Mouse (Mus musculus): ENCODE results near the gene Tomm40l.
"Not testable (repeated sequence)": the region's sequence is repeated elsewhere in the genome, so short reads cannot be mapped to it uniquely, and the experiment has no call there.

The Tomm40l gene

GRCm38 (mm10) chr1:171250680-171251593 lies 28.6 kb upstream of the Tomm40l start, which contains the start of gene Ndufs2:
Gene Ndufs2, minus strand, starts transcription at chr1:171251388.
- peak; percentile 54 for DNase-seq (ENCODE audit: low spot score)

GRCm38 (mm10) chr1:171249913-171250600 lies 27.7 kb upstream of the Tomm40l start, which contains the start of gene Adamts4:
Gene Adamts4, plus strand, starts transcription at chr1:171250421.
- peak; percentile 86 for DNase-seq (ENCODE audit: low spot score)

GRCm38 (mm10) chr1:171248386-171249226 lies 26.3 kb upstream of the Tomm40l start:
- peak; percentile 44 for DNase-seq (ENCODE audit: low spot score)

GRCm38 (mm10) chr1:171247916-171248315 lies 25.6 kb upstream of the Tomm40l start:
- peak; percentile 18 for DNase-seq (ENCODE audit: low spot score)

GRCm38 (mm10) chr1:171247453-171247841 lies 25.1 kb upstream of the Tomm40l start:
- DNase-seq (ENCODE audit: low spot score): peak; percentile 67

GRCm38 (mm10) chr1:171246709-171247452 lies 24.6 kb upstream of the Tomm40l start:
- peak; percentile 99 for DNase-seq (ENCODE audit: low spot score)

GRCm38 (mm10) chr1:171245353-171245752 lies 23.0 kb upstream of the Tomm40l start:
- DNase-seq (ENCODE audit: low spot score): no peak

GRCm38 (mm10) chr1:171241952-171242351 lies 19.6 kb upstream of the Tomm40l start:
- DNase-seq (ENCODE audit: low spot score): not testable (repeated sequence)

GRCm38 (mm10) chr1:171240911-171241310 lies 18.6 kb upstream of the Tomm40l start:
- DNase-seq (ENCODE audit: low spot score): no peak

- no peak for DNase-seq (ENCODE audit: low spot score)
Measured at GRCm38 (mm10) chr1:171239992-171240744, 17.9 kb upstream of the Tomm40l start.

- DNase-seq (ENCODE audit: low spot score): peak; percentile 59
Measured at GRCm38 (mm10) chr1:171238463-171238862, 16.1 kb upstream of the Tomm40l start.

GRCm38 (mm10) chr1:171237438-171237837 lies 15.1 kb upstream of the Tomm40l start:
- DNase-seq (ENCODE audit: low spot score): no peak

GRCm38 (mm10) chr1:171235791-171236190 lies 13.5 kb upstream of the Tomm40l start:
- no peak for DNase-seq (ENCODE audit: low spot score)

GRCm38 (mm10) chr1:171234538-171234937 lies 12.2 kb upstream of the Tomm40l start:
- no peak for DNase-seq (ENCODE audit: low spot score)

- no peak for DNase-seq (ENCODE audit: low spot score)
Measured at GRCm38 (mm10) chr1:171234126-171234525, 11.8 kb upstream of the Tomm40l start, which contains the start of gene Fcer1g. Gene Fcer1g, minus strand, starts transcription at chr1:171234365.

GRCm38 (mm10) chr1:171232800-171233730 lies 10.8 kb upstream of the Tomm40l start:
- no peak for DNase-seq (ENCODE audit: low spot score)

- no peak for DNase-seq (ENCODE audit: low spot score)
Measured at GRCm38 (mm10) chr1:171232348-171232747, 10.0 kb upstream of the Tomm40l start.

GRCm38 (mm10) chr1:171231844-171232243 lies 9.5 kb upstream of the Tomm40l start:
- no peak for DNase-seq (ENCODE audit: low spot score)

GRCm38 (mm10) chr1:171230215-171230614 lies 7.9 kb upstream of the Tomm40l start:
- no peak for DNase-seq (ENCODE audit: low spot score)

Data from MN1 (cell line).